Mouse (Mus musculus) CH12.LX (cell line): ENCODE data around the gene Ankrd53. TPM values are rescaled to one million over a fixed set of nuclear protein-coding genes. Genes with fewer than 3 reads are reported as not detected.

Source experiments
- DNase-seq: peaks from one replicate; pipeline ENCODE4 v3.0.0-alpha.2; 2013; ENCODE audit errors: extremely low read depth
- H3K27ac ChIP-seq: 2 replicates; pipeline ENCODE4 v1.5.1; 2012; ENCODE audit warnings: low read depth, mild to moderate bottlenecking, control low read depth, moderate library complexity; ENCODE audit not compliant: insufficient read depth
- H3K27me3 ChIP-seq: replicated peaks from 2 replicates; pipeline ENCODE3; 2012; ENCODE audit warnings: inconsistent platforms
- H3K36me3 ChIP-seq, 2 experiments: replicated peaks in 1 of 2; 2 replicates each; pipeline versions ENCODE3 to v1.6.1; 2012; ENCODE audit warnings: inconsistent platforms in 1 of 2, low read length in 1 of 2, mild to moderate bottlenecking in 1 of 2, mixed read lengths in 1 of 2, moderate library complexity in 1 of 2; ENCODE audit not compliant: control insufficient read depth in 1 of 2, insufficient read depth in 1 of 2
- H3K4me1 ChIP-seq, 2 experiments: 2 replicates each; pipeline ENCODE4 v1.6.1; 2012; ENCODE audit warnings: inconsistent platforms in 1 of 2, moderate library complexity in 1 of 2; ENCODE audit not compliant: insufficient read depth in 2 of 2, control insufficient read depth in 1 of 2
- H3K4me2 ChIP-seq: 2 replicates; pipeline ENCODE4 v1.6.1; 2012; ENCODE audit warnings: low read depth, mild to moderate bottlenecking, control low read depth; ENCODE audit not compliant: poor library complexity, insufficient read depth, severe bottlenecking
- H3K4me3 ChIP-seq, 3 experiments: fragments of 150-350 bp in 1 of 3; sonication (generic) in 1 of 3; replicated peaks in 1 of 3; 2 replicates each; pipeline versions ENCODE3 to v1.5.1; 2011 to 2012; ENCODE audit warnings: low read depth in 2 of 3, low read length in 2 of 3, mild to moderate bottlenecking in 2 of 3, moderate library complexity in 2 of 3, control low read depth in 1 of 3, improper control_type of control experiment in 1 of 3, inconsistent platforms in 1 of 3, mixed read lengths in 1 of 3; ENCODE audit not compliant: poor library complexity in 1 of 3
- H3K79me2 ChIP-seq: replicated peaks from 2 replicates; pipeline ENCODE4 v1.6.1; 2012; ENCODE audit warnings: mild to moderate bottlenecking, moderate library complexity; ENCODE audit not compliant: control insufficient read depth, poor library complexity, insufficient read depth, severe bottlenecking; ENCODE audit errors: extremely low read depth
- H3K9ac ChIP-seq: 2 replicates; pipeline ENCODE4 v1.6.1; 2012; ENCODE audit warnings: low read depth, mild to moderate bottlenecking, control low read depth, moderate library complexity; ENCODE audit not compliant: insufficient read depth
- H3K9me3 ChIP-seq: replicated peaks from 2 replicates; pipeline ENCODE3; 2012; ENCODE audit warnings: low read length, inconsistent platforms, mixed read lengths
- CTCF ChIP-seq, 2 experiments: IDR thresholded peaks in 1 of 2; conservative IDR thresholded peaks in 1 of 2; 2 replicates each; pipeline ENCODE4 v1.5.1; 2011 to 2012; ENCODE audit warnings: low read depth in 2 of 2, low read length in 2 of 2, improper control_type of control experiment in 1 of 2, inconsistent platforms in 1 of 2, mild to moderate bottlenecking in 1 of 2, moderate library complexity in 1 of 2
- E2F4 ChIP-seq: IDR thresholded peaks from 2 replicates; pipeline ENCODE4 v1.6.1; 2011; ENCODE audit warnings: low read depth, low read length, improper control_type of control experiment; ENCODE audit not compliant: insufficient replicate concordance
- EP300 ChIP-seq: IDR thresholded peaks from 2 replicates; pipeline ENCODE4 v1.6.1; 2011; ENCODE audit warnings: low read length, improper control_type of control experiment
- ETS1 ChIP-seq: conservative IDR thresholded peaks from 2 replicates; pipeline ENCODE4 v1.6.1; 2012; ENCODE audit warnings: low read depth, mild to moderate bottlenecking, inconsistent platforms, low read length, improper control_type of control experiment, moderate library complexity
- IRF4 ChIP-seq: IDR thresholded peaks from 2 replicates; pipeline ENCODE4 v1.6.1; 2014; ENCODE audit warnings: low read depth, mild to moderate bottlenecking, inconsistent platforms, low read length, improper control_type of control experiment
- JUND ChIP-seq: conservative IDR thresholded peaks from 2 replicates; pipeline ENCODE4 v1.6.1; 2011; ENCODE audit warnings: low read depth, low read length, improper control_type of control experiment
- KAT2A ChIP-seq: IDR thresholded peaks from 2 replicates; pipeline ENCODE4 v1.6.1; 2012; ENCODE audit warnings: low read length, improper control_type of control experiment, inconsistent platforms; ENCODE audit not compliant: insufficient replicate concordance
- MAFK ChIP-seq: IDR thresholded peaks from 2 replicates; pipeline ENCODE4 v1.6.1; 2011; ENCODE audit warnings: low read length, improper control_type of control experiment; ENCODE audit not compliant: insufficient replicate concordance
- MAZ ChIP-seq: IDR thresholded peaks from 2 replicates; pipeline ENCODE4 v1.6.1; 2012; ENCODE audit warnings: low read depth, mild to moderate bottlenecking, inconsistent platforms, low read length, improper control_type of control experiment, moderate library complexity
- MEF2A ChIP-seq: IDR thresholded peaks from 2 replicates; pipeline ENCODE4 v1.6.1; 2014; ENCODE audit warnings: low read depth, mild to moderate bottlenecking, inconsistent platforms, low read length, improper control_type of control experiment, borderline replicate concordance
- MXI1 ChIP-seq: IDR thresholded peaks from 2 replicates; pipeline ENCODE4 v1.6.1; 2011; ENCODE audit warnings: mild to moderate bottlenecking, low read depth, low read length, improper control_type of control experiment
- NRF1 ChIP-seq: IDR thresholded peaks from 2 replicates; pipeline ENCODE4 v1.6.1; 2014; ENCODE audit warnings: low read depth, mild to moderate bottlenecking, inconsistent platforms, low read length, improper control_type of control experiment, moderate library complexity
- PAX5 ChIP-seq: IDR thresholded peaks from 2 replicates; pipeline ENCODE4 v1.6.1; 2012; ENCODE audit warnings: low read length, inconsistent platforms, mixed read lengths
- RAD21 ChIP-seq: IDR thresholded peaks from 2 replicates; pipeline ENCODE4 v1.6.1; 2011; ENCODE audit warnings: low read depth, mild to moderate bottlenecking, low read length, improper control_type of control experiment, moderate library complexity
- RCOR1 ChIP-seq: conservative IDR thresholded peaks from 2 replicates; pipeline ENCODE4 v1.6.1; 2012; ENCODE audit warnings: low read depth, mild to moderate bottlenecking, inconsistent platforms, low read length, improper control_type of control experiment
- SIN3A ChIP-seq: IDR thresholded peaks from 2 replicates; pipeline ENCODE4 v1.6.1; 2012; ENCODE audit warnings: low read length, improper control_type of control experiment, inconsistent platforms
- SMC3 ChIP-seq: IDR thresholded peaks from 2 replicates; pipeline ENCODE4 v1.6.1; 2011; ENCODE audit warnings: low read depth, low read length, improper control_type of control experiment
- TBP ChIP-seq: conservative IDR thresholded peaks from 2 replicates; pipeline ENCODE4 v1.6.1; 2011; ENCODE audit warnings: low read depth, low read length, improper control_type of control experiment
- TCF12 ChIP-seq: IDR thresholded peaks from 2 replicates; pipeline ENCODE4 v1.6.1; 2014; ENCODE audit warnings: low read depth, mild to moderate bottlenecking, inconsistent platforms, low read length, improper control_type of control experiment
- UBTF ChIP-seq: IDR thresholded peaks from 2 replicates; pipeline ENCODE4 v1.6.1; 2012; ENCODE audit warnings: low read depth, mild to moderate bottlenecking, inconsistent platforms, low read length, improper control_type of control experiment, moderate library complexity
- USF1 ChIP-seq: IDR thresholded peaks from 2 replicates; pipeline ENCODE4 v1.6.1; 2014; ENCODE audit warnings: low read depth, mild to moderate bottlenecking, inconsistent platforms, low read length, improper control_type of control experiment
- USF2 ChIP-seq: conservative IDR thresholded peaks from 2 replicates; pipeline ENCODE4 v1.6.1; 2011; ENCODE audit warnings: low read depth, low read length, improper control_type of control experiment
- ZKSCAN1 ChIP-seq: IDR thresholded peaks from 2 replicates; pipeline ENCODE4 v1.6.1; 2012; ENCODE audit warnings: low read depth, inconsistent platforms, low read length, improper control_type of control experiment, borderline replicate concordance
- dilution Hi-C: fragments of 300-500 bp; cut with MboI; formaldehyde crosslinking; loops from 2 replicates; pipeline ENCODE4 v1.14.3; 2020; ENCODE audit warnings: low sequenced_read_pairs; ENCODE audit not compliant: extremely low pct_unique_long_range_greater_than_20kb, extremely low pct_ligation_motif_present
- in situ Hi-C: fragments of 300-500 bp; cut with MboI; formaldehyde crosslinking; loops from 3 replicates; pipeline ENCODE4 v1.14.3; 2019; ENCODE audit warnings: low sequenced_read_pairs, low pct_ligation_motif_present, low pct_unique_long_range_greater_than_20kb, mixed read lengths
- polyA plus RNA-seq: library from polyadenylated mRNA; unstranded; fragments of >175 nt; gene quantifications from 2 replicates; pipeline ENCODE4 v1.2.1, GENCODE M21; 2012; ENCODE audit warnings: low read depth; ENCODE audit not compliant: insufficient read length
- total RNA-seq, 2 experiments: library from RNA; depleted of rRNA; stranded (reverse); fragments of 300-350 nt in 1 of 2; fragments of >200 nt in 1 of 2; gene quantifications; 2 replicates each; pipeline ENCODE4 v1.2.3; 2012 to 2014

Gene Ankrd53
- total and polyA plus RNA-seq, 3 experiments = 0.08 to 0.36 TPM; not detected in 1

DNA sequence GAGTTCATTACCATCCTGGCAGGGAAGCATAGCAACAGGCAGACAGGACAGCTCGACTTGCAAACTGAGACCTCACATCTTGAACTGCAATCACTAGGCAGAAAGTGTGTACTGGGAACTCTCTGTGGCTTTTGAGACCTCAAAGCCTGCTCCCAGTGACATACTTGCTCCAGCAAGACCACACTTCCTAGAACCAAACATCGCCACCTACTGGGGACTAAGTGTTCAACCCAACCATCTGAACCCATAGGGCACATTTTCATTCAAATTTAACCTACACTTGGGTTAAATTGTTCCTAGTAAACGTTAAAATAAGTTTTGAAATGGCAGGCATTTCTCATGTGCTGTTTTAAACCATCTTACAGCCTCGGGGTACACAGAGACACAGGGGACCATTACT lies 35.3 kb upstream of the Ankrd53 start:
- H3K4me1 ChIP-seq = no peaks in the 10 kb centered on the region
- in situ Hi-C loops (no loop called here), dilution Hi-C loops (no loop called here)
- no peak overlapping the region for H3K4me3 ChIP-seq
- DNase-seq = peak; percentile 28
- H3K79me2 ChIP-seq = no peaks in the 10 kb centered on the region
- H3K27me3 ChIP-seq = peaks cover 49% of the 10 kb centered on the region
- no peak overlapping the region for H3K4me2 ChIP-seq
- H3K36me3 ChIP-seq = no peaks in the 10 kb centered on the region
- no peak overlapping the region for H3K27ac ChIP-seq
- peaks cover 12% of the 10 kb centered on the region for H3K9me3 ChIP-seq
- TF ChIP-seq SMC3 = peak; percentile 30
- no peak for TF ChIP-seq SIN3A
- peak; percentile 18 for TF ChIP-seq RAD21
- TF ChIP-seq CTCF (conservative IDR thresholded peaks at IDR 0.05 in 1 of 2, IDR thresholded peaks at IDR 0.05 in 1 of 2; ENCODE audit: low read depth in 2 of 2, low read length in 2 of 2) = peak; percentile 42 to 59
- TF ChIP-seq ZKSCAN1 = no peak
- H3K9ac ChIP-seq = no peak overlapping the region

DNA sequence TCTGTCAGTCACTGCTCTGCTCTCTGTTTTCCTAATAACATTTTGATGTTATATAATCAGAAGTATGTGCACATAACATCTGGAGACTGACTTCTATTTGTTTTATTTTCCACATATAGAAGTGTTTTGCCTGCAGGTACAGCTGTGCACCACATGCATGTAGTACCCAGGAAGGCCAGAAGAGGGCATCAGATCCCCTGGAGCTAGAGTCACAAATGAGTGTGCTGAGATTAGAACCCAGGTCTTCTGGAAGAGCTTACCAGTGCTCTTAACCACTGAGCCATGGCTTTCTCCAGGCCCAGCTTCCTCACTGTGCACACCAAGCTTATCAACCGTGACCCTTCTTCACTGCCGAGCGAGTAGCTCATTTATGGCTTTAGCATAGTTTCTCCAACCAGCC lies 34.0 kb upstream of the Ankrd53 start:
- dilution Hi-C loops = no loop called here
- Histone ChIP-seq H3K27ac (no peak overlapping the region), H3K27me3 (peaks cover 54% of the 10 kb centered on the region), H3K9me3 (peaks cover 12% of the 10 kb centered on the region), H3K4me2 (no peak overlapping the region), H3K4me1 (no peaks in the 10 kb centered on the region), H3K4me3 (no peak overlapping the region), H3K9ac (no peak overlapping the region), H3K36me3 (no peaks in the 10 kb centered on the region), H3K79me2 (no peaks in the 10 kb centered on the region)
- peak; percentile 21; the same call in 1 of the 2 replicates for TF ChIP-seq SMC3
- TF ChIP-seq CTCF (conservative IDR thresholded peaks at IDR 0.05 in 1 of 2, IDR thresholded peaks at IDR 0.05 in 1 of 2; ENCODE audit: low read depth in 2 of 2, low read length in 2 of 2) = peak; percentile 58 to 79
- TF ChIP-seq MAZ = no peak
- in situ Hi-C loops = no loop called here
- DNase-seq = peak; percentile 43

DNA sequence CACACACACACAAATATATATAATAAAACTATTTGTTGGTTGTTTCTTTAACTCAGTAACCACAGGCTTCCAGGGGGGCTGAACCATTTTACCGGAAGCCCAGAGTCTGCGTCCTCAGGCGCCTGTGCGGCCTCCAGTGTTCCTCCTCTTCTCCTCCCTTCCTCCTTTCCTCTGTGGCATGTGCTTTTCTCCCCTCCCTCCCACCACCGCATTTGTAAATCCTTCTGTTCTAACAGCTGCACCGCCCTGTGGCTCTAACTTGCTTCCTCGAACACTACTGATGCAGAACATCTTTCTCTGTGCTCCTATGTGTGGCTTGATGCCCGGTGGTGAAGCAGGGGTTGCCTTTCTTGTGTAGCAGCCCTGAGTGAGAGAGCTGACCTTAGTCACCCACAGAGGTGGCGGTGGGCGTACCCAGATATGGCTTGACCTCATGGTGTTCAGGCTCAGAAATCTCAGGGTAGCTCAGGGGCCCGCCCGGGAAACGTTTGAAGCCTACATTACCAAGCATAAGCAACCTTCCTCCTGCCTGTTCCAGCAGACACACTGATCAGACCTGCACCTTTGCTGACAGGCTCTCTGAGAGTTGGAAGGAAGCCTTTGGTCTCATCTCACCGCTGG lies 33.0 kb upstream of the Ankrd53 start:
- DNase-seq = no peak
- H3K9ac ChIP-seq = no peak overlapping the region
- in situ Hi-C loops = no loop called here
- no peak for TF ChIP-seq USF1
- TF ChIP-seq RCOR1 = no peak
- TF ChIP-seq MAZ = no peak
- no peak for TF ChIP-seq PAX5
- no peak for TF ChIP-seq KAT2A
- TF ChIP-seq TCF12 = no peak
- TF ChIP-seq MXI1 = no peak
- no peak for TF ChIP-seq USF2
- TF ChIP-seq CTCF (conservative IDR thresholded peaks at IDR 0.05 in 1 of 2, IDR thresholded peaks at IDR 0.05 in 1 of 2; ENCODE audit: low read depth in 2 of 2, low read length in 2 of 2) = no peak
- no peak for TF ChIP-seq JUND
- no peak for TF ChIP-seq UBTF
- TF ChIP-seq NRF1 = no peak
- TF ChIP-seq ETS1 = no peak
- TF ChIP-seq MEF2A = no peak
- no peak for TF ChIP-seq EP300
- no peak for TF ChIP-seq E2F4
- TF ChIP-seq MAFK = no peak
- TF ChIP-seq IRF4 = no peak
- TF ChIP-seq ZKSCAN1 = no peak
- no peak for TF ChIP-seq TBP
- TF ChIP-seq, all 38 proteins: peak for 0
- no peaks in the 10 kb centered on the region for H3K36me3 ChIP-seq
- no peak overlapping the region for H3K4me2 ChIP-seq
- peaks cover 22% of the 10 kb centered on the region for H3K9me3 ChIP-seq
- dilution Hi-C loops = no loop called here
- H3K27ac ChIP-seq = no peak overlapping the region
- H3K27me3 ChIP-seq = peaks cover 63% of the 10 kb centered on the region
- no peaks in the 10 kb centered on the region for H3K79me2 ChIP-seq
- H3K4me1 ChIP-seq = no peaks in the 10 kb centered on the region
- no peak overlapping the region for H3K4me3 ChIP-seq
